Mouse (Mus musculus) left cerebral cortex, adult 18-20 months (tissue): Measurements from ENCODE around the gene Troap. TPM values are rescaled to one million over a fixed set of nuclear protein-coding genes. Genes with fewer than 3 reads are reported as not detected.

Source experiments
- DNase-seq, 2 experiments: peaks; one replicate each; pipeline ENCODE4 v3.0.0; 2021 to 2022; ENCODE audit warnings: low spot score in 2 of 2, mixed read lengths in 1 of 2
- microRNA-seq, 2 experiments: library from miRNA; unstranded; fragments of <30 nt; microRNA quantifications; one replicate each; pipeline ENCODE4 v1.2.0; 2021
- total RNA-seq, 2 experiments: library from RNA; stranded (reverse); gene quantifications; 2 replicates each; pipeline ENCODE4 v1.2.3; 2021

The Troap gene
- total RNA-seq, 2 experiments from 2014 or later: not detected

DNA sequence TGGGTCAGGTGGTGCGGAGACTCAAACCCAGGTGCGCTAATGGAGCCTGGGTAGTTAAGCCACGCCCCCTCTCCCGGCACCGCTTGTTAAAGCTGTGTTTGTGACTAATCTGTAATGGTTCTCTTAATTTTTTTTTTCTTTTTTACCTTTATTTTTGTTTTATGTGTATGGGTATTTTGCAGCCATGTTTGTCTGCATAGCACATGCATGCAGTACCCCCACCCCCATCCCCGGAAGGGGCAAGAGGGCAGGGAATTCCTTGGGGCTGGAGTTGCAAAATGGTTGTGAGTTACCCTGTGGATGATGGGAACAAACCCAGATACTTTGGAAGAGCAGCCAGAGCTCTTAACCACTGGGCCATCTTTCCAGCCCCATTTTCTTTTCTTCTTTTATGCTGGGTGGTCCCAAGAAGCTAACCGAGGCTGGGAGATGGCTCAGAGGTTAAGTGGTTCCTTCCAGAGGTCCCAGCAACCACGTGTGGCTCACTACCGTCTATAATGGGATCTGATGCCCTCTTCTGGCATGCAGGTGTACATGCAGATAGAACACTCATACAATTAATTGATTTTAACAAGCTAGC lies 39.1 kb downstream of the Troap start:
- no peak for DNase-seq

DNA sequence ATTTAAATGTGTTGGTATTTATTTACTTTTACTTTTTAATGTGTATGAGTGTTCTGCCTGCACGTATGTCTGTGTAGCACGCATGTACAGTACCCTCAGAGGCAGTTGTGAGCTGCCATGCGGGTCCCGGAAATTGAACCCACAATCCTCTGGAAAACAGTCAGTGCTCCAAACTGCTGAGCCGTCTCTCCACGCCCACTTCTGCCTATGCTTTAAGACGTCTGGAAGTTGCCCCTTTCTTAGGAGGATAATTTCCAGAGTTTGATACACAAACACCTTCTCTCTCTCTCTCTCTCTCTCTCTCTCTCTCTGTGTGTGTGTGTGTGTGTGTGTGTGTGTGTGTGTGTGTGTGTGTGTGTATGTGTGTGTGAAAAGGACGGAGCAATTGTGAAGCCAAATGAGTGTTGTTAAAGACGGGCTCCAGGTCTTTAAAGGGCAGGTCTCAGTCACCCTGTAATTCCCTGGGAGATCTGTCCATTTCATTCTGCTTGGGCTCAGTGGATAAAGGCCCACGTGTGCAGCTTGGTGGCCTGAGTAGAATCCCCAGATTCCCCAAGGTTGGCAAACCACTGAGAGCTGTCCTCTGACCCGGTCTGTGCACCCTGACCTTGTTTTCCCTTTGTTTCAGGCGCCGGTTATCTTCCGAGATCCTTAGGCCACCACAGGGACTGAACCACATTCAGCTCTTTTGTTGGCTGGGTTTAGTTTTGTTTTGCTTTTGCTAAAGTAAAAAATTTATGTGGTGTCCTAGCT lies 40.1 kb downstream of the Troap start:
- DNase-seq: no peak

DNA sequence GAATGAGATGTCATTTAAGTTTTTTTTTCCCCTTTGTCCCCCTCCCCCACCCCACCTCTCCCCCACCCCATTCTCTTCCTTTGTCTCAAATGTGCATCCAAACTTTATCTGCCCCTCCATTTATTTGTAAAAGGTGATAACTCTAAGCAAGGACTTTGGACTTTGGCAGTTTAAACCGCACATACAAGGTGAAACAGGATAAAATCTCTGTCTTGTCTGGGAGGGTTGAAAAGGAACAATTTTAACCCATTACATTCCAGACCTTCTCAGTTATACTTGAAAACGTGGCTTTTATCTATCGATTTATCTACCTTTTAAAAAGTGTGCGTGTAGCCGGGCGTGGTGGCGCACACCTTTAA lies 40.7 kb downstream of the Troap start:
- no peak for DNase-seq

DNA sequence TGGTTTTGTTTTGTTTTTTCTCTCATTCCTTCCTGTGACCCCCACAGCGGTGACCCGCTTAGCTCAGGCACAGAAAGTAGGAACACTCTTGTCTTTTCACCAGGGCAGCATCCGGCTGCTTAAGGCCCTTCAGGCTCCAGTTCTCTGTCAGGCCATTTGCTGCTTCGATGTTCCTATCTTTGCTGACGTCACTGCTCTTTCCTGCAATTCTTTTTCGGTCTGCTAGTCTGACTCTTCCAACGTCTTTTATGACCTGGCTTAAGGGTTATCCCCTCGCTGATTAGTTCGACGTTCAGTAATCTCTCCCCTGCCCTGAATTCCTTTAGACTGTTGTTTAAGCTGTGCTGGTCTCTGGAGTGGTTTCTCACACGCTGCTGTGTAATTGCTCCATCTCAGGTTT lies 42.2 kb downstream of the Troap start:
- DNase-seq: no peak

DNA sequence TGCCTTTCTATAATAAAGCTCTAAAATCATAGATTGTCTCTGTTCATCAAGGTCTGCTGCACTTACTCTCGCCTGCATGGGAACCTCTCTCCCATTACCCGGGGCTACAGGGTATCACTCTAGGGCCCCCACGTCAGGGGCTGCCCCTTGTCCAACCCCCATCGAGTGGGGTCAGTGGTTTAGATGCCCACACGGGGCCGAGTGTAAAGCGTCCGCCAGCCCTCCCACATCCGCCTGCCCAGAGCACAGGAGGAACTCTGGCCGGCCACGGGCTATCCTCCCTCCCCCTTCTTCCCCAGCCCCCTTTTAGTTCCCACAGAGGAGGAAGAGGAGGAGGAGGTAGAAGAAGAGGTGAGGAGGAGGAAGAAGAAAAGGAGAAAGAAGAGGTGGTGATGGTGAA lies 46.4 kb downstream of the Troap start:
- no peak for DNase-seq

DNA sequence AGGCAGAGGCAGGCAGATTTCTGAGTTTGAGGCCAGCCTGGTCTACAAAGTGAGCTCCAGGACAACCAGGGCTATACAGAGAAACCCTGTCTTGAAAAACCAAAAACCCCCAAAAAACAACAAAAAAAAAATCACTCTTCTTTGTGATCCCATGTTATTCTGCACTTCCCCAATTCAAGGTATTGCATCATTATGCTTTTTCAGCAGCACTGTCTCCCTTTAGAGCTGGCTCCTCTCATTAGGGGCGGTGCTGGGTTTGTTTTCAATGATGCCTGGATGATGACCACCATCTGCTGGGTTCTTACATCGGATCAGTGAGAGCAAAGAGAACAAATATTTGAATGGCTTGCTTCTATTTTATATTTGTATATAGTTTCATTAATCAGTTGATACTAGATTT lies 48.3 kb downstream of the Troap start:
- DNase-seq: no peak

DNA sequence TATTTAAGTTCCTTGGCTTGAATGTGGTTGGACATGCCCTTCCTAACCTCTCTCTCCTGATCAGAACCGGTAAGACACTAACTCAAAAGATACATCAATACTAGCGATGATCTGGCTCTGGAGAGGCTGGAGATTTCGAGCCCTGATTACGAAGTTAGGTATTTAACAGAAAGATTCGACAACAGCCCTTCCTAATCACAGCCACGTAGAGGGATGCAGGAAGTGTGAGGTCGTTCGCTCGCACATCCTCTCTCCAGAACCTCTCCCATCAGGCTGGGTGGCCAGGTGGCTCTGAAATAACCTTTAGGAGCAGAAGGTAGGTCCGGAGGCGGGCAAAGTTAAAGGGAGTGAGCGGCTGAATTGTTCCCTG lies 51.3 kb downstream of the Troap start, which contains the start of gene Spats2:
TSS of gene Spats2 (plus strand) at position 206 of the 370 bp plus-strand sequence.
- DNase-seq: no peak

DNA sequence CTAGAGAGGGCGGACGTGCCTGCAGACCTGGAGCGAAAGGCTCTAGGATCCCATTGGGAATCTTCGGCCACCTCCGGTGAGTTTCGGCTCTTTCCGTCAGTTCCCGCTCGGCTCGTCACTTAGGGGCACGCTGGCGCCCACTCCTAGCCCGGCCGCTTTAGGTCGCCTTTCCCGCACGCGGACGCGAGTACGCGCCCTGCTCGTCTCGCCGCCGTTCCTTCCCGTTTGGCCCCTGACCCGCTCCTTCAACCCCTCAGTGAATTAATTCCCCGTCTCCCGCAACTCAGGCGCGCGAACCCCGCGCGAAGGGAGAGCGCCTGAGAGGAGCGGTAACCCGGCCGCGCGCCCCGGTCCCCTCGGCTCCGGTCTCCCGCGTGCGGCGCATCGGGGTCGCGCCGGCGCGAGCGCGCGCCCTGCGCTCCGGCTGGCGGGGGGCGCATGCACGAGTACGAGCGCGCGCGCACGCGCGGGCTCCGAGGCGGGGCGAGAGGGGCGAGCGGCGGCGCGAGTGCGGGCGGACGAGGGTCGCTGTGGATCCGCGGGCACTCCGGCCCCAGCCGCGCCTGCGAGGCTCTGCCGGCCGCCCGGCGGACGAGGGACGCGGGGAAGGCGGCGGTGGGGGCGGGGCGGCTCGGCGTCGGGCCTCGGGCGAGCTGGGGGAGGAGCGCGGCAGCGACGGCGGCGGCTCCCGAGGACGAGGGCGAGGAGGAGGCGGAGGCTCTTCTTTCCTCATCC lies 51.9 kb downstream of the Troap start:
- peak; percentile 93 to 96 for DNase-seq

DNA sequence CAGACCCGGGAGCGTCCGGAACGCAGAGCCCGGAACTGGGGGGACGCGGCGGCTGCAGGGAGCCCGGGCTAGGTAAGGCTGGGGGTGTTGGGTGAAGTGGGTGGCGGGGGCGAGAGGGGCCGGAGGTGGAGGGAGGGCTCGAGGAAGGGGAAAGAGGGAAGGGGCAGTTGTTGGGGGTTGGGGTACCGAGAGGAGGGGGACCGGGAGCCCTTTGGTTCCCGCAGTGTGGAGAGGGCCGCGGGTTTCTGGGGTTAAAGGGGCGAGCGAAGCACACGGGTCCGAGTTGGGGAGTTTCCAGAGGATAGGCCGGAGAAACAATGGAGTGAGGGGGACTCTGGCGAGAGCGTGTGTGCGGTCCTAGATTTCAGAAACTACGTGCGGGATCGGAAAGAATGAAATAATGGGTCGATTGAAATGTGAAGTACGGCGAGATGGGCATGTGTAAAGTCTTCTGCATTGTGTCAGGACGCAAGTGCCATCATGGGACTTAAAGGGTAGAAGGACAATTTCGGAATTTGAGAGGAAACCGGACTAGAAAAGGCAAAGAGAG lies 52.5 kb downstream of the Troap start:
- peak in 1 of 2 experiments; percentile 8 for DNase-seq

DNA sequence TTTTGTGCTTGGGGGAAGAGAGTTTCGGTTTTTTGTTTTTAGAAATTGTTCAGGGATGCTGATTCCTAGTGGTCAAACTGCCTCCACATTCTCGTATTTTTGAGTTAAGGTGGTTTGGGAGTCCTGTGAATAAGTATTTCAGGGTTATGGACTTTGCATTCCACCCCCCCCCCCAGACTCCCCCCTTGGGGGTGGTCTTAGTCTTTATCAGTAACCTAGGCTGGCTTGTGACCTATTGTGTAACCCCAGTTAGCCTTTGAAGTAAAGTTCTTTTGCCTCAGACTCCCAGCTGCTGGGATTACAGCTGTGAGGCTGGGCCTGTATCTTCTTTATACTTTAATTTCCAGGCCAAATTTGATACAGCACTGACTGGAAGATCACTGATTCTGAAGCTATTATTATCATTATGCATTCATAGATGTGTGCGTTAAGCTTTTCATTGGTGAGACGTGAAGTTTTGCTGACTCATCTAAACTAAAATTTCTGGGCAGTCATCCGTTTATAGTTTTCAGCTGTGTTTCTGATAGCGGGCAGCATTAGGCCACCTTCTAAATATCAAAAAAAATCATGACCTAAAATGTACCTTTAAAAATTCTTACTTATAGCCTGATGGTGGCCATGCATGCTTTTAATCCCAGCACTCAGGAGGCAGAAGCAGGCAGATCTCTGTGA lies 53.6 kb downstream of the Troap start:
- no peak for DNase-seq

DNA sequence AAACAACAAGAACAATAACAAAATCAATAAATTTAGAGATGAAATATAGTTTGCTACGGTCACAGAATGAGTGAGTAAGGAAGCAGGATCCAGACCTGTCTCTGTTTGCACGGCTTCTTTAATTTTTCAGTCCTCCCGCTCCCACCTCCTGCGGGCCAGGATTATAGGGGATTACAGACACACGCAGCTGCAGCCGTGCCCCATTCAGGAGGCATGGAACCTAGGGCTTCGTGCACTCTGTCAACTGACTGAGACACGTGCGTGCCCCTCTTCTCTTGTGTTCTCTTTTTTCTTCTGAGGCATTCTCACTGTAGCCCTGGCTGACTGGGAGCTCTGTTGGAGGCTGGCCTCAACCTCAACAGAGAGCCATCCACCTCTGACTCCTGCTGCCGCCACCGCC lies 55.1 kb downstream of the Troap start:
- no peak for DNase-seq

DNA sequence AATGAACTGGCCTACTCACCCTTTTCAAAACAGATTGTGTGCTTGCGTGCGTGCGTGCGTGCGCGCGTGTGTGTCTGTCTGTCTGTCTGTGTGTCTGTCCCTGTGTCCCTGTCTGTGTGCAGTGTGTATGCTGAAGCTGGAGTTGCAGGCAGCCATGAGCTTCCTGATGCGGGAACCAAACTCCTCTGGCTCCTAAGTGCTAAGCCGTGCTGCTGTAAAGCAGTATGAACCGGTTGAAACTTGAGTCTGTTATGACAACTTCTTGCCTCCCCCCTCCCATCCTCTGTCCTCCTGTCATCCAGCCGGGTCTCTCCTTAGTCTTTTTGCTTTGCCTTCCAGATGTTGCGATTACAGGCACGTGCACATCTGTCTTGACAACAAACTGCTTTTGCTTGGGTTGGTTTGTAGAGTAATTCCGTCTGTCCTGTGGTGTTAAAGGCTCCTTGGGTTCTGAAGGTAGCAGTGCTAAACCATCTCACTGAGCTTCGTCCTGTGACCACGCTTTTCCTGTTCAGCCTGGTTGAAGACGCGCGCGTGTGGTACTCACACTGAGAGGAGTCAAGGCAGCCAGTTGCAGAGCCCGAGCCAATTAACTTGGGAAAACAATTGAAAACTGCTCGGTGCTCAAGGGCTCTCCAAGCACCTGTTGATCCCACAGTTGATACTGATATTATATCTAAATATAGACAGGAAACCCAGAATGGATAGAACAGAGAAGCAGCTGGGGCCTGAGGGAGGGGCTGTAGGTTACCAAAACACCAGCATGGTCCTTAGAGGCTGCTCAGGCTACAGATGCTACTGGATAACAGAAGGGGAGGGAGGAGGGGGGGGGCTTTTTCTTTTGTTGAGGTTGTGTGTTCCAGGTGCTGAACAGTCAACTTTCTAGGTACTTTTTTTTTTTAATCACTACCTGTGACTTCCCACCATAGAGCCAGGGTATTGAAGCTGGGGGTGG lies 55.9 kb downstream of the Troap start:
- no peak for DNase-seq

Small RNAs within 50 kb of the gene (microRNA-seq; reads per million reads assigned to microRNA genes)
- 0 reads per million in 2 experiments for gene Mir6960

Other genes starting within 250 kb of the Troap start
- 10 to 100 TPM; 54.6 to 56.2 TPM for gene Prkag1, start 243.1 kb upstream of the Troap start, total RNA-seq
- gene Kmt2d, start 203.4 kb upstream of the Troap start, total RNA-seq: 10 to 100 TPM; 74.3 to 77.8 TPM
- 10 to 100 TPM in 1 of 2 experiments, 1 to 10 TPM in 1; 8.6 to 12.9 TPM for gene Rhebl1, start 180.0 kb upstream of the Troap start, total RNA-seq
- under 1 TPM; 0.21 to 0.26 TPM for gene Dhh, start 176.0 kb upstream of the Troap start, total RNA-seq
- gene Lmbr1l, start 156.3 kb upstream of the Troap start, total RNA-seq: 10 to 100 TPM; 12.9 to 17.9 TPM
- gene Tuba1b, start 140.0 kb upstream of the Troap start, total RNA-seq: 100 to 1,000 TPM; 584 to 602 TPM
- not detected for gene Gm49450, start 121.0 kb upstream of the Troap start, total RNA-seq
- gene Tuba1a, start 120.9 kb upstream of the Troap start, total RNA-seq: 100 to 1,000 TPM; 874 to 893 TPM
- gene Tuba1c, start 44.7 kb upstream of the Troap start, total RNA-seq: 10 to 100 TPM; 65.4 to 66.8 TPM
- 1 to 10 TPM in 1 of 2 experiments, under 1 TPM in 1; 0.77 to 2.6 TPM for gene Prph, start 19.4 kb upstream of the Troap start, total RNA-seq
- gene C1ql4, start 13.2 kb downstream of the Troap start, total RNA-seq: not detected
- gene Dnajc22, start 18.6 kb downstream of the Troap start, total RNA-seq: not detected
- 10 to 100 TPM; 32.5 to 33.5 TPM for gene Spats2, start 51.3 kb downstream of the Troap start, total RNA-seq
- gene Kcnh3, start 150.3 kb downstream of the Troap start, total RNA-seq: 100 to 1,000 TPM; 160 to 178 TPM
- gene Mcrs1, start 177.4 kb downstream of the Troap start, total RNA-seq: 10 to 100 TPM; 82.3 to 83.1 TPM
- gene Prpf40b, start 220.5 kb downstream of the Troap start, total RNA-seq: 100 to 1,000 TPM in 1 of 2 experiments, 10 to 100 TPM in 1; 93.7 to 100 TPM
- gene Fam186b, start 221.3 kb downstream of the Troap start, total RNA-seq: 1 to 10 TPM; 1.5 to 1.8 TPM